Mouse (Mus musculus) kidney, embryonic 14.5 days (tissue): ENCODE measurements around the gene Rbm6. TPM values are rescaled to one million over a fixed set of nuclear protein-coding genes. Genes with fewer than 3 reads are reported as not detected.

Experiments
- ATAC-seq: fragments of 200-750 bp; cut with Nextera tagmentation; 2 replicates; pipeline ENCODE4 v1.8.0; 2017; ENCODE audit warnings: moderate number of reproducible peaks, mild to moderate bottlenecking, moderate TSS enrichment, moderate library complexity; ENCODE audit not compliant: low FRiP score, low TSS enrichment
- H3K27ac ChIP-seq: fragments of 300-500 bp; sonication (generic); 2 replicates; pipeline ENCODE4 v1.5.1; 2014; ENCODE audit warnings: low read depth, mild to moderate bottlenecking, low read length, moderate library complexity, mixed read lengths
- H3K27me3 ChIP-seq: fragments of 300-500 bp; sonication (generic); 2 replicates; pipeline ENCODE4 v1.6.1; 2014; ENCODE audit warnings: mild to moderate bottlenecking, low read length; ENCODE audit not compliant: control insufficient read depth, insufficient read depth
- H3K36me3 ChIP-seq: fragments of 300-500 bp; sonication (generic); 2 replicates; pipeline ENCODE4 v1.6.1; 2014; ENCODE audit warnings: low read length, mixed read lengths; ENCODE audit not compliant: control insufficient read depth, insufficient read depth
- H3K4me1 ChIP-seq: fragments of 300-500 bp; sonication (generic); 2 replicates; pipeline ENCODE4 v1.6.1; 2014; ENCODE audit warnings: low read length, mixed read lengths; ENCODE audit not compliant: control insufficient read depth, insufficient read depth
- H3K4me2 ChIP-seq: fragments of 300-500 bp; sonication (generic); replicated peaks from 2 replicates; pipeline ENCODE4 v1.6.1; 2014; ENCODE audit warnings: low read depth, mild to moderate bottlenecking, low read length
- H3K4me3 ChIP-seq: fragments of 300-500 bp; sonication (generic); 2 replicates; pipeline ENCODE4 v1.5.1; 2014; ENCODE audit warnings: mild to moderate bottlenecking, low read length
- H3K9ac ChIP-seq: fragments of 300-500 bp; sonication (generic); 2 replicates; pipeline ENCODE4 v1.6.1; 2014; ENCODE audit warnings: low read depth, mild to moderate bottlenecking, low read length, moderate library complexity
- H3K9me3 ChIP-seq: fragments of 300-500 bp; sonication (generic); 2 replicates; pipeline ENCODE4 v1.6.1; 2016; ENCODE audit warnings: low read length; ENCODE audit not compliant: control insufficient read depth
- WGBS: fragments of 180-500 bp; shearing (Covaris S2); extraction: QIAGEN DNeasy Blood & Tissue Kit; methylation state at CpG from one replicate; pipeline ENCODE4 v1.1.7; 2014; 5-methylcytosine and 5-hydroxymethylcytosine counted together
- polyA plus RNA-seq: library from polyadenylated mRNA; unstranded; fragments of >200 nt; fragmentation: Nextera tagmentation; extraction: Ambion mirVana; gene quantifications from 2 replicates; pipeline ENCODE4 v1.2.1, GENCODE M21; 2014

Gene Rbm6
- polyA plus RNA-seq, 1 experiment from 2014 or later, result 75.1 TPM

DNA sequence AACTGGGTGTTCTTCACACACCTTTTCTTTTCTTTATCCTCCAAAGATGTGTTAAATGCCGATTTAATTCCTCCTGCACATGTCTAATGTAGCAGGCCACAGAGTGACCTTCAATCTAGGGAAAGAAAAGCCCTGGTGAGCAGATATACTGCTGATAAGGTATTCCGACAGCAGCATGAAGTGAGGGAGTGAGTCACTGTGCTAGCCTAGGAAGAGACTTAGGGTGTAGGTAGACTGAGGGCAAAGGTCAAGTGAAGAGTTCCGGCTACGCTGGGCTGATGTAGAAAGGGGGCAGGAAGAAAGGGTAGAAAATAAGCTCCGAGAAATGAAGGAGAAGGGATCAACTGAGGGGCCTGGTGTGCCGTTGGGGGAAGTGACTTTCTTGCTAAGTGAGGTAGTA, 17.2 kb upstream of the Rbm6 start:
- Histone ChIP-seq H3K27me3 (peaks cover 5% of the 10 kb centered on the region; the same call in 1 of the 2 replicates), H3K4me3 (no peak overlapping the region), H3K27ac (no peak overlapping the region), H3K36me3 (no peaks in the 10 kb centered on the region), H3K4me2 (no peak overlapping the region), H3K4me1 (peaks cover 6% of the 10 kb centered on the region), H3K9ac (no peak overlapping the region), H3K9me3 (no peaks in the 10 kb centered on the region)
- WGBS, result 83% methylated on average over 6 of the region's 6 CpGs
- ATAC-seq, result no peak

- peak overlapping the region; percentile 75 for H3K9ac ChIP-seq
Measured at GRCm38 (mm10) chr9:107888267-107888850, 15.3 kb upstream of the Rbm6 start.

GRCm38 (mm10) chr9:107887804-107888266, 14.8 kb upstream of the Rbm6 start, which contains the start of gene Mon1a:
Gene Mon1a, plus strand, starts transcription at chr9:107888151.
- peaks cover 6% of the 10 kb centered on the region for H3K4me1 ChIP-seq
- H3K9ac ChIP-seq, result peak within 1 kb of the TSS; percentile 75
- peak; percentile 97 for ATAC-seq
- H3K27me3 ChIP-seq, result peaks cover 5% of the 10 kb centered on the region; the same call in 1 of the 2 replicates
- H3K27ac ChIP-seq, result no peak within 1 kb of the TSS
- peak within 1 kb of the TSS; percentile 81 for H3K4me3 ChIP-seq
- H3K36me3 ChIP-seq, result no peaks in the 10 kb centered on the region
- H3K4me2 ChIP-seq, result peak within 1 kb of the TSS; percentile 86
- H3K9me3 ChIP-seq, result no peaks in the 10 kb centered on the region
- WGBS, result 1% methylated on average over 28 of the region's 28 CpGs

More at GRCm38 (mm10) chr9:107888267-107888850, 15.3 kb upstream of the Rbm6 start:
- Histone ChIP-seq H3K4me1 (peaks cover 6% of the 10 kb centered on the region), H3K36me3 (no peaks in the 10 kb centered on the region), H3K4me2 (peak overlapping the region; percentile 86), H3K9me3 (no peaks in the 10 kb centered on the region), H3K27ac (no peak overlapping the region), H3K27me3 (peaks cover 5% of the 10 kb centered on the region; the same call in 1 of the 2 replicates), H3K4me3 (peak overlapping the region; percentile 81)
- under 1% methylated on average over 18 of the region's 18 CpGs for WGBS
- peak; percentile 83 for ATAC-seq

DNA sequence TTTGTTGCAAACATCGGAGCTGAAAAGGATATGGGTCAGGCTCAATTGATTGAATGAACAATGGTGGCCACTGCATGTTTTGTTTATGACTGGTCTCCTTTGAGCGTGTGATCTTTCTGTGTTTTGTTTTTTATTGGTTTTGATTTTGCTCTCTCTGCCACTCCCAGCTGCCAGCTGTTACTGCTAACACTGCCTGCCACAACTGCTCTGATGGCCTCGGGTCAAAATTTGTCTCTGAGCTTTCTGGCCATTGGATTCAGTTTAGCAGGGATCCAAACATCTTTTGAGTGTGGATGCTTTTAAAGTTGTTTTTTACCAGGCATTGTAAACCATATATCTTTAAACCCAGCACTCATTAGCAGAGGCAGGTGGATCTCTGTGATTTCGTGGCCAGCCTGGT, 7.4 kb upstream of the Rbm6 start:
- H3K9ac ChIP-seq, result no peak overlapping the region
- H3K9me3 ChIP-seq, result no peaks in the 10 kb centered on the region
- no peak for ATAC-seq
- no peaks in the 10 kb centered on the region for H3K36me3 ChIP-seq
- H3K4me3 ChIP-seq, result no peak overlapping the region
- H3K27ac ChIP-seq, result no peak overlapping the region
- H3K4me1 ChIP-seq, result no peaks in the 10 kb centered on the region
- no peaks in the 10 kb centered on the region for H3K27me3 ChIP-seq
- H3K4me2 ChIP-seq, result no peak overlapping the region
- WGBS, result 75% methylated on average over 4 of the region's 4 CpGs

DNA sequence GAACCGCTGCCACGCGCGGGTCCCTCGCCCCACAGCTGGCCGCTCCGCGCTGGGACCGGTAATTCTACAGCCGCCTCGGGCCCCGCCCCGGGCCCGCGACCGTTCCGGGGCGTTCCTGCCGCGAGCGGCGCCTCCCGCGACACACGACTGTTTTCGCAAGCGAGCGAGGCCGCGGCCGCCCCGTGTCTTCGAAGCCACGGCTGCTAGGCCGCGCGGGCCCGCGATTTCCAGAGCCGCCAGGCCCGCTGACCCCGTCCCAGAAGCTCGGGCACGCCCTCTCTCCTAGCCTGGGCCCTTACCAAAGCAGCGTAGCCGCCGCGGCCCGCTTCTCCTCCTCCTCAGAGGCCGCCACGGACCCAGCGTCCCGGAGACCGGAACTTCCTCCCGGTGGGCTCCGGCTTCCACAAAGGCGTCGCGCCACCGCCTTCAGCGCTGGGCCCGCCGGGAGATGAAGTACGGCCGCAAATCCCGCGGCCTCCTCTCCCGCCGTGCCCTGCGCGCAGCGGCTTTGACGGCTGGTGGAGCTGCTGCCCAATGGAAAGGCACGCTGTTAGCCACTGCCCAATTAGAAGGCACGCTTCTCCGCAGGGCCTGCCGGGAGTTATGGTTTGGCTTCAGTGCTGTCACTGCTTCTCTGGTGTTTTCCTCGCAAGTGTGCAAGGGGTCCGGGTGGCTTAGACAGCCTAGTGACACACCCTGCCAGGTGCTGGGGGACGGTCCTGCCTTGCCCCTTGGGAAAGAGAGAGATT, 513 bp downstream of the Rbm6 start:
- Histone ChIP-seq H3K27ac (peak overlapping the region; percentile 91), H3K9ac (peak overlapping the region; percentile 91), H3K27me3 (no peaks in the 10 kb centered on the region), H3K9me3 (no peaks in the 10 kb centered on the region), H3K4me2 (peak overlapping the region; percentile 72), H3K4me3 (peak overlapping the region; percentile 93), H3K4me1 (peaks cover 10% of the 10 kb centered on the region), H3K36me3 (0 out of 2 replicates have a peak, but pooled peaks cover 5% of the 10 kb centered on the region)
- WGBS, result under 1% methylated on average over 77 of the region's 80 CpGs
- ATAC-seq, result peak; percentile 99

DNA sequence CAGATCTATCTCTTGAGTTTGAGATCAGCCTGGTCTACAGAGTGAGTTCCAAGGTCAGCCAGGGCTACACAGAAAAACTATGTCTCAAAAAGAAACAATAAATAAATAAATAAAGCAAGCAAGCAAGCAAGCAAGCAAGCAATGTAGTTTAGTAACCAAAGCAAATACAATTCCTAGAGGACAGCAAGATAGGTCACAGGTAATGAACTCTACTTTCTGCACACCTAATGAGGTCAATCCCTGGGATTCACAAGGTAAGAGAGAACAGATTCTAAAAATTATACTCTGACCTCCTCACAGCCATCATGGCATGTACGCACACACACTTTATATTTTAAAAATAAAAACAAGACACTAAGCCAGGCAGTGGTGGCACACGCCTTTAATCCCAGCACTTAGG, 7.0 kb downstream of the Rbm6 start:
- peaks cover 1% of the 10 kb centered on the region; the same call in 1 of the 2 replicates for H3K4me1 ChIP-seq
- ATAC-seq, result no peak
- no peak overlapping the region for H3K4me2 ChIP-seq

GRCm38 (mm10) chr9:107864493-107864892, 8.5 kb downstream of the Rbm6 start:
- H3K4me1 ChIP-seq, result no peaks in the 10 kb centered on the region
- H3K4me2 ChIP-seq, result no peak overlapping the region
- WGBS, result 70% methylated on average over 1 of the region's 1 CpGs
- ATAC-seq, result no peak
- H3K9ac ChIP-seq, result no peak overlapping the region
- no peaks in the 10 kb centered on the region for H3K27me3 ChIP-seq
- H3K27ac ChIP-seq, result no peak overlapping the region
- no peak overlapping the region for H3K4me3 ChIP-seq
- H3K9me3 ChIP-seq, result no peaks in the 10 kb centered on the region
- peaks cover 15% of the 10 kb centered on the region for H3K36me3 ChIP-seq

More for the DNA sequence above, 7.0 kb downstream of the Rbm6 start:
- H3K27ac ChIP-seq, result no peak overlapping the region
- H3K4me3 ChIP-seq, result no peak overlapping the region
- H3K9ac ChIP-seq, result no peak overlapping the region
- no peaks in the 10 kb centered on the region for H3K27me3 ChIP-seq
- 0 out of 2 replicates have a peak, but pooled peaks cover 6% of the 10 kb centered on the region for H3K36me3 ChIP-seq
- H3K9me3 ChIP-seq, result no peaks in the 10 kb centered on the region
- WGBS, result 95% methylated on average over 2 of the region's 2 CpGs

DNA sequence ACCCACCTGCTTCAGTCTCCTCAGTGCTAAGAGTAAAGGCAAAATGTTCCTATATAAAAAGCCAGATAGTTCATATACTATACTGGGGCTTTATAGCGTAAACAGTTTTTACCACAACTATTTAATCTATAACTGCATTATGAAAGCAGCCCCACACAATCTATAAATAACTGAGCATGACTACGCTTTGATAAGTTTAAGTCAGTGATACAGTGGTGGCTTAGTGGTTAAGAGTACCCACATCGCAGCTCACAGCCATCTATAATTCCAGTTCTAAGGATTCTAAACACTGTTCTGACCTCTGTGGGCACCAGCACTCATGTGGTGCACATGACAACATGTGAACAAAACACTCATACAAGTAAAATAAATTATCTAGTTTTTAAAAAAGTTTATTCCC, 14.7 kb downstream of the Rbm6 start:
- Histone ChIP-seq H3K27me3 (no peaks in the 10 kb centered on the region), H3K4me1 (no peaks in the 10 kb centered on the region), H3K27ac (no peak overlapping the region), H3K4me3 (no peak overlapping the region), H3K9ac (no peak overlapping the region), H3K36me3 (peaks cover 31% of the 10 kb centered on the region), H3K4me2 (no peak overlapping the region), H3K9me3 (no peaks in the 10 kb centered on the region)
- 97% methylated on average over 3 of the region's 3 CpGs for WGBS
- no peak for ATAC-seq

- no peak for ATAC-seq
- Histone ChIP-seq H3K4me2 (no peak overlapping the region), H3K36me3 (peaks cover 61% of the 10 kb centered on the region), H3K9me3 (no peaks in the 10 kb centered on the region), H3K9ac (no peak overlapping the region), H3K4me3 (no peak overlapping the region), H3K27ac (no peak overlapping the region), H3K4me1 (no peaks in the 10 kb centered on the region), H3K27me3 (no peaks in the 10 kb centered on the region)
- 95% methylated on average over 7 of the region's 7 CpGs for WGBS
Measured at GRCm38 (mm10) chr9:107848922-107849321, 24.1 kb downstream of the Rbm6 start.
